Mouse (Mus musculus): ENCODE data around the gene Keap1.
"Not testable (repeated sequence)": the region's sequence is repeated elsewhere in the genome, so short reads cannot be mapped to it uniquely, and the experiment has no call there.

Keap1 gene

DNA sequence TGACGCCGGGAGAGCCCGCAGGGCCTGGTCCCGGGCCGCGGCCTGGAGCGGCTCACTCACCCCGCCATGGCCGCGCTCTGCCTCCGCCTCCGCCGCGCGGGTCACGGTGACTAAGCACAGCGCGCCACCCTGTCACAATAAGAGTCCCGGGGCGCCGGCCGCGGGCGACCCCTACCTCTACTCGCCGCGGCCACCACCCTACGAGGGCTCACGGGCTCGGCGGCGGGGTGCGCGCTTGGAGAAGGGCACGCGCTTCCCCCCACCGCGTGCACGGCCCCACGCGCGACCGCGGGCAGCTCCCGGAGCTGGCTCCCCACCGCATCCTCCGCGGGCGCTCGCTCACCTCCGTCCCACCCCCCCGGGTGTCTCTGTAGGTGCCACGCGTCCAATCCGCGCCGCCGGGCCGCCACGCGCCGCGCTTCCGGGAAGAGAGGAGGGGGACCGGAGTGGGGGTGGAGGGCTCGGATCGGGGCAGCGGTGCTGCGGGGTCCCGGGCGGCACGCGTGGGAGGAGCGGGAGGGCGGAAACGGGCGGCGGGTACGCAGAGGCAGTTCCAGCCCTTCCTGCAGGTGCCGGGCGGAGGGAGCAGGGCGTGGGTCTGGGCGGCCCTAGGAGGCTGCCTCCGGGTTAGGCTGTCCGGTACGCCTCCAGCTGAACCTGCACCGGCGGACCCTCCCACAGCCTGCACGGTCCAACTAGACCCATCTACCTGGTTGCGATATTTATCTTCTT lies at the start of gene Keap1:
TSS of gene Keap1 (minus strand) at position 629 of the 732 bp plus-strand sequence.
- peak; percentile 79 for DNase-seq (ENCODE audit: low spot score)

DNA sequence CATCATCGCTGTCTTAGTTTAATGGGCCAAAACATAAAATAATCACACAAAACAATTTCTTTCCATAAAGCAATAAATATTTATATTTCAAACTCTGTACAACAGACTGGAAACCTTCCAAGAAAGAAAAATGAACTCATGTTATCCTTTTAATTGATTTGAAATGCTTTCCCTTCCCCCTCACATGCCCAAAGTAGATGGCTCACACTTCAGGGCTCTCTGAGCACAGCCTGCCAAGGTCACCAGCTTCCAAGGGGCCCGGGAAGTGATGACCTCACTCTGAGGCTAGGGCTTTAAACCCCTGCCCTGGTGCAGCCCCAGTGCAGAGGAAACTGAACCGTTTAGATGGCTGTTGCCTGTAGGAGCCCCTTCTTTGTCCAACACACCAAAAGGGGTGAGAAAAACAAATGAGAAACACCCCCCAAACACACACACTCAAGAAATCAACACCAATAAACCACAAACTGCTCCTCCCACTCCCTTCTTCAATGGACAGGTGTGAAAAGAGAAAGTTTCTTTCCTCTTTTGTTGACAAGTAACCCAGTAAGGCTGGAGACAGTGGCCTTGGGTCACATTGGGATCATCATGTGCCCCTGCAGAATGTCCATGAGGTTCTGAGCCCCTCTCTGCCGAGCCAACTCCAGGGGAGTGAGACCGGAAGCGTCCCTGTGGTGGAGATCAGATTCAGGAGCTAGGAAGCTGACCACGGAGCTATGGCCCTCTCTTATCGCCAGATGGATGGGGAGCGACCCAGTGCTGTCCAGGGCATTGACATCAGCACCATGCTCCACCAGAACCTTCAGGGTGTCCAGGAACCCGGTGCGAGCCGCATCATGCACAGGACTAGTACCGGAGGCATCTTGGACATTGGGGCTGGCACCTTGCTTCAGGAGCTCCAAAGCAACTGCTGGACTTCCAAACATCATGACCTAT lies 49.5 kb upstream of the Keap1 start:
- no peak for DNase-seq (ENCODE audit: low spot score)

- peak; percentile 99 for DNase-seq (ENCODE audit: low spot score)
Observed at GRCm38 (mm10) chr9:21287571-21288402, 48.6 kb upstream of the Keap1 start, which contains the start of gene Kri1. Gene Kri1, minus strand, starts transcription at chr9:21287969.

GRCm38 (mm10) chr9:21286753-21287152 lies 47.6 kb upstream of the Keap1 start:
- no peak for DNase-seq (ENCODE audit: low spot score)

DNA sequence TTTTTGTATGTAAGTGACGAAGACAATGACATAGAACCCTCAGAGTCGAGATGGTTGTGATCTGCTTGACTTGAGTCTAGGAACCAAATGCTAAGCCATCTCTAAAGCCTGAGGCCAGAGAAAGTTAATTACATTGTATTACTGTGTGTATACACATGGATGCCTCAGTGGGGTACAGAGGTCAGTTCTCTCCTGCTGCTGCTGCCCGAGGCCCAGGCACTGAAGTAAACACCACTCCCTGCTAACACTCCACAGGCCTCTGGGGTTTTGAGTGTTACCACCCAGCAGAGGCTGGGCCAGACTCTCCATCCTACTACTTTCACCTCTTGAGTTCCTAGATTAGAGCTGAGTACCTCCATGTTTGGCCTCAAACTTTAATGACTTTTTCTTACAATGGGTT lies 44.8 kb upstream of the Keap1 start:
- no peak for DNase-seq (ENCODE audit: low spot score)

- DNase-seq (ENCODE audit: low spot score), result no peak
Observed at GRCm38 (mm10) chr9:21283591-21283990, 44.4 kb upstream of the Keap1 start.

- no peak for DNase-seq (ENCODE audit: low spot score)
Observed at GRCm38 (mm10) chr9:21277776-21278175, 38.6 kb upstream of the Keap1 start.

- no peak for DNase-seq (ENCODE audit: low spot score)
Observed at GRCm38 (mm10) chr9:21276307-21276706, 37.1 kb upstream of the Keap1 start.

DNA sequence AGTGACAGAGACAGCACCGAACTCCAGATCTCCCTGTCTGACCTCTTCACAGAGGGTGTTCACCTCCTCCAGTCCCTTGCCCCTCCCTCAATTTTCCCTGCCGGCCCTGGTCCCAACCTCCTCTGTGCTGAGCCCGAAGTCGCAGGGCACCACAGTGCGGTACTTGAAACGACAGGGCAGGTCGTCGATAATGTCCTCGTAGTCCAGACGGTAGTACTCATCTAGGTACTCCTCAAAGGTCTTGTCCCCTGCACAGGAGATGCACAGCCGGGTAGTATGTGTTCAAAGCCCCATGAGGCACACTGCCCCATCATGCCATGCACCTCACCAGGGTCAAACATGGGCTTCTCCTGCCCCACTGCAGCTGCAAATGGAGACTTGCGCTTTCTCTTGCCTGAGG lies 36.6 kb upstream of the Keap1 start:
- no peak for DNase-seq (ENCODE audit: low spot score)

DNA sequence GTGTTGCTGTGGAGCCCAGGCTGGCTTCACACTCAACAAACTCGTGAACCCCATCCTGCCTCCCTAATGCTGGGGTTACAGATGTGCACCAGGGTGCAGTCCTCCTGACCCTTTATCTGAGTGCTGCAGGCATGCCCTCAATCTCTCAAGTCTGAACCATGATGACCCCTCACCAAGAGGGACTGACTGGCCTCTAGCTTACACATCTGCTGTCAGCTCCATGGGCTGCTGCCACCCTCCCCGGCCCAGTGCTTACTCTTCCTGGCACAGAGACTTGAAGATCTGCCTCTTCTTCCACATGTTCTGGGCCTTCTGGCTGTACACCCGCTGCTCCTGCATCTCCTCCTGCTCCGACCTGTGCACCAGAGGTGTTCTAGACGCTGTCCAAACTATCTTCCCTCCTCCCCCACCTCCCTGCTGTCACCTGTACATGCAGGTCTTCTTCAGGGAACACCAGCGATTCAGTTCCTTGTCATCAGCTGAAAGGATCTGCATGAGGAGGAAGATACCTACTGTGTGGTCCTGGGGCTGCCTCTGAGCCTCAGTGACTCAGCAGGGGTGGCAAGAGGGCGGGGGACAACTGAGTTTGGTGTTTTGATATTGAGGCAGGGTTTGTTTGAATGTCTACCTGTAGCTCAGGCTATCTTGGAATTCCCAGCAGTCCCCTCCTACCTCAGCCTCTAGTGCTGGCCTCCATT lies 36.0 kb upstream of the Keap1 start:
- DNase-seq (ENCODE audit: low spot score), result no peak

- no peak for DNase-seq (ENCODE audit: low spot score)
Observed at GRCm38 (mm10) chr9:21274336-21274735, 35.2 kb upstream of the Keap1 start.

DNA sequence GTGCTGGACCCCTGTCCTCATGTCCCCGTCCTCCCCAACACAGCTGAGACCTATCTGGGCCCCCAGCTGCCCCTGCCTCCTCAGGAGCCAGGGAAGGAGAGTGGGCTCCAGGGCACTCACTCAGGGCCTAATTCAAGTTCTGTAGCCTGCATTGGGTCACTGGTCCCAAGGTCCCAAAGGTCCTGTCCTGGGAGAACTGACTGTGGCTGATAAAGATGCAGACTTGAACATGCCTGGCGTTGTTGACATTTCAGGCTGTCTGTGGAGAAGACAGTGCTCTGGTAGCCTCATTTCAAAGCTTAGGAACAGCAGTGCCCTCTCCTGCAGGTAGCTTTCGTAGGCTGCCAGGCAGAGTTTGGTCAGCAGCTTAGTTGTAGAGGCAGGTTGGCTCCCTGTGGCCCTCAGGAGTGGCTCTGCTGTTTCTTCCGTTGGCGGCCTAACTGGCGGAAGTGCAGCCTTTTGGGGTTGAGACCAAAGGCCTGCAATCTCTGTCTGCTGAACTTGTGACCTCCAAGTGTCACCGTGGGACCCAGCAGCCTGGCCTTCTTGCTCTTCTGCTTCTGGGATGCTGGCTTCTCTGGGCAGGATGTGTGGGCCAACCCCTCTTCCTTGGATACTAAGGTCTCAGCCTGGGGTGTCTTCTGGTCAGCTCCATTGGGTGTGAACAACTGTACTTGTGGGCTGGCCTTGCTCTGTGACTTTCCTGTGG lies 34.5 kb upstream of the Keap1 start:
- peak; percentile 44 for DNase-seq (ENCODE audit: low spot score)

DNA sequence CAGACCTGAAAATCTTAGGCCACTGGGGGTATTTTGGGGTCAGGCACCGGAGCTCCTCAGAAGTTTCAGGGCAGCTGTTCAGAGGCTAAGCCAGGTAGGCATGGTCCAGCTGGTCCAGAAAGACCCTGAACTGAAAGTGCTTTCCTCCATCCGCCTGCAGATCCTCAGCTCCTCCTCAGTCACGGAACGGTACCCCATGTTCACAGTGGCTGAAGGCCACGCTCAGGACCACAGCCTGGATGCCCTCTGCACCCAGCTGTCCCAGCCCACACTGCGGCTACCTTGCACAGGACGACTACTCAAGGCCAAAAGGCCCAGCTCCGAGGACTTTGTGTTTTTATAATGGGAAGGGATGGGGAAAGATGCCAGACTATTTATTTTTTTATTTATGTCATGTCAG lies 33.9 kb upstream of the Keap1 start:
- no peak for DNase-seq (ENCODE audit: low spot score)

GRCm38 (mm10) chr9:21272391-21272790 lies 33.2 kb upstream of the Keap1 start:
- DNase-seq (ENCODE audit: low spot score), result no peak

DNA sequence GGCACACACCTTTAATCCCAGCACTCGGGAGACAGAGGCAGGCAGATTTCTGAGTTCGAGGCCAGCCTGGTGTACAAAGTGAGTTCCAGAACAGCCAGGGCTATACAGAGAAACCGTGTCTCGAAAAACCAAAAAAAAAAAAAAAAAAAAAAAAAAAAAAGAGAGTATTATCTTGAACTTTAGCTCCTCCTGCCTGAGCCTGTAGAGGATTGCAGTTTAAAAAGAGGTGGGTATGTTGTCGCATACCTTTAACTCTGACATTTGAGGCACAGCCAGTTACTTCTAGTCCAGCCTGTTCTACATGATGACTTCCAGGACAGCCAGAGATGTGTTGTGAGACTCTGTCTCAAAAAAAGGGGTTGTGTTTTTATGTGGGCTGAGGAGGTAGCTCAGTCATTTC lies 30.4 kb upstream of the Keap1 start:
- not testable (repeated sequence) for DNase-seq (ENCODE audit: low spot score)

- DNase-seq (ENCODE audit: low spot score), result no peak
Observed at GRCm38 (mm10) chr9:21268305-21268704, 29.1 kb upstream of the Keap1 start.

- DNase-seq (ENCODE audit: low spot score), result no peak
Observed at GRCm38 (mm10) chr9:21266889-21267288, 27.7 kb upstream of the Keap1 start.

- DNase-seq (ENCODE audit: low spot score), result no peak
Observed at GRCm38 (mm10) chr9:21265611-21266010, 26.4 kb upstream of the Keap1 start.

DNA sequence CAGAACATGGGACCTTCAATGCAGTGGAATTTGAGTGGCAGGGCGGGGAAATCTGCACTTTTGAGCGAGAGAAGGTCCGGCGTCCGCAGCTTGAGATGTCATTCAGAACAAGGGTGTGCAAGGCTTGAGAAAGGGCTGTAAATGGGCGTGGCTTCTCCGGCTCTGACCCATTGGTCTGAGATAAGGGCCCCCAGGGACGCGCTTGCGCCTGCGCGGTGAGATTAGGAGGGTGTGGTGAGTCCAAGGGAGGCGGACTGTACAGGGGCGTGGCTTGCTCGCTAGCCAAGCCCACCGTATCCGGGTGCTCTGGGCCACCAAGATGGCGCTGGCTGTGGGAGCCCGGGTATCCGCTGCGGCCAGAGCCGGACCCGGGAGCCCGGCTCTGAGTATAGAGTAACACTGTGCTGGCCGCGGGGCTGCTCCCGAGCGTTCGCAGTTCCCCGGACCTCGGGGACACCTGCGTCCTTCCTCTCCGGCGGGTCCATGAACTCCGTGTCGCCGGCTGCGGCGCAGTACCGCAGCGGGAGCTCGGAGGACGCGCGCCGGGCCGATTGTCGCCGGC lies 25.9 kb upstream of the Keap1 start, which contains the start of gene Atg4d:
TSS of gene Atg4d (plus strand) at position 294 of the 562 bp plus-strand sequence.
- peak; percentile 99 for DNase-seq (ENCODE audit: low spot score)

DNA sequence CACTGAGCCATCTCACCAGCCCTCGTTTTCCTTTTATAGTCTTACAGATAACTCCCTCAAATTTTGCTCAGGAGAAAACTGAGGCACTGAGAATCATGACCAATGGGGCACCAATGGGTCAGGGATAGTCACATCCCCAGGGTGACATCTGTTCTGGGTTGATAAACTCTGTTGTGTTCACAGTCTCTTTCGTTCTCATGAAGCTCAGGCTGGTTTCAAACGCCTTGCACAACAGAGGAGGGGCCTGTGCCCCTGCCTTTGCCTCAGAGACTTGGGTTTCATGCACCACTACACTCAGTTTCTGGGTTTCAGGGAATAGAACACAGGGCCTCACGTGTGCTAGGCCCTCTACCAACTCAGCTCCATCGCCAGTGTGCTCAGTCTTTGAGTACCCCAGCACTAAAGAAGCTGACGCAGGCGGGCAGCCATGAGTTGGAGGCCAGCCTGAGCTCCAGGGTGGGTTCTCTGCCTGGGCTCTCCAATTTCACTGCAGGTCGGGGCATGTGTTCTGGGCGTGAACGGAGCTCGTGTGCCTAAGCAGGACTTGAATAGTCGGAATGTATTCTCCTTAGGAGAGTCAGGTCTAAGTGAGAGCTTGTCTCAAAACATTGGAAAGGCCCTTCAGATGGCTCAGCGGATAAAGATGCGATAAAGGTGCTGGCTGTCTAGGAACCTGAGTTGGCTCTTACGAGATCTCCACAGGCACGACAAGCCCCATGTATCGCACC lies 25.3 kb upstream of the Keap1 start:
- DNase-seq (ENCODE audit: low spot score), result no peak
